Mouse (Mus musculus) activated CD4-positive, CD25-positive, alpha-beta regulatory T cell, adult 4 months (primary cell): ENCODE results near the gene Gdpgp1. TPM values are rescaled to one million over a fixed set of nuclear protein-coding genes. Genes with fewer than 3 reads are reported as not detected.

ENCODE experiments used
- ATAC-seq: one replicate; pipeline ENCODE4 v1.8.0; 2017
- polyA plus RNA-seq, 2 experiments: library from polyadenylated mRNA; unstranded; fragments of 100-300 nt; shearing (Covaris generic); gene quantifications; one replicate each; pipeline ENCODE4 v1.2.1; 2017

The Gdpgp1 gene
- polyA plus RNA-seq, 2 experiments from 2014 or later: 5.5 to 9.4 TPM

DNA sequence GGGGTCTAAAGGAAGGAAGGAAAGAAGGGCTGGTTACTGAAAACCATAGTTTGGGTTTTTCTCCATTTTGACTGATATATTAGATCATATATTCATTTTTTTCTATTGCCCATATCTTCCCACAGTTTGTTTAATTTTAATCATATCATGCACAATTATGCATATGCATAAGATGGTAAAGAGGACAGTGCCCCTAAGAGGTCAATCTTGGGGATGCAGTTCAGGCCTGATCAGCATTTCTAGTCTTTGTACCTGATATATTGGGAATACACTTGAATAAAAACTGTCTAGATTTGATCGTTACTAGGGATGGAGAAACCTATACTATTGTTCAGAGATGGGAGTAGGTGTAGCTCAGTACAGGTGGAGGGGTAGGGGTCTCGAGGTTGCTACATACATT is 48.3 kb downstream of the Gdpgp1 start:
- ATAC-seq: no peak

DNA sequence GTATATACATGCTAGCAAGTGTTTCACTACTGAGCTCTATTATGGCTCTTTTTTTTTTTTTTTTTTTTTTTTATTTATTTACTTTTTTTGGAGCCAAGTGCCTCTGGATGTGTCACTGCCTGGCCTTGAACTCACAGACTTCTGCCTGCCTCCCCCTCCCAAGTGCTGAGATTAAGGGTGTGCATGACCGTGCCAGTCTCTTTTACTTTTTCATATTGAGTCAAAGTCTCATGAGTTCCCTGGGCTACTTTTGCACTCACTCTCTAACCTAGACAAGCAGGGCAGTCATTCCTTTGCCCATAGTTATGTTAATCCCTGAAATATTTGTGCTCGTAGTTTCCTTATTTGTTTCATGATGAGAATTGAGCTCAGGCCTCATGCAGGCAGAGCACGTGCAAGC is 49.0 kb downstream of the Gdpgp1 start:
- no peak for ATAC-seq

DNA sequence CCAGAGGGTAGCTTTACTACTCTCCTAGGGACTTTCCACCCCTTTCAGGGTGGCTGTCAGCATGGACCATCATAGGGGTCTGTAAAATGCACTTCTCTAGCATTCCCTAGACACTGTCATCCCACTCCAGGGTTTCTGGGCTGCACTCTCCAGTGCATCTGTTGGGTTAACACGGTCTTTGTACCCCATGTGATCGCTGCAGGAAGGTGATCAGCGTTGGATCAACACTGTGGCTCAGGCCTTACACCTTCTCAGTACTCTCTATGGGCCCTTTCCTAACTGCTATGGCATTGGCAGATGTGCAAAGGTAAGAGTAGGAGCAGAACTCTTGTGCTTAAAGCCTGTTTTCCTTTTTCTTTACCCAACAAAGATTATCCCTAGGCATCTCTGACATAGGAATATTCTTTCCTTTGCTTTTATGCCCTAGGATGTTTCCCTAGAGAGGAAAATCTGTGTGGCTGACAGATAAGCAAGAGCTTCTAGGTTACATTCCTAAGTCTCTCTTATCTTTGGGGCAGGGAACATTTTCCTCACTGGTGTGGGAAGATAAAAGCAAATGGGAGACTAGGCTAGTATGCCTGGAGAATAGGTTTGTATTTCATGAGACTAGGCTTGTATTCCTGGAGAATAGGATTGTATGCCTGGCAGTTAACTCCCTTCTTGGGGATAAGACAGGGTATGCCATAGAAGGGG is 50.7 kb downstream of the Gdpgp1 start:
- no peak for ATAC-seq

DNA sequence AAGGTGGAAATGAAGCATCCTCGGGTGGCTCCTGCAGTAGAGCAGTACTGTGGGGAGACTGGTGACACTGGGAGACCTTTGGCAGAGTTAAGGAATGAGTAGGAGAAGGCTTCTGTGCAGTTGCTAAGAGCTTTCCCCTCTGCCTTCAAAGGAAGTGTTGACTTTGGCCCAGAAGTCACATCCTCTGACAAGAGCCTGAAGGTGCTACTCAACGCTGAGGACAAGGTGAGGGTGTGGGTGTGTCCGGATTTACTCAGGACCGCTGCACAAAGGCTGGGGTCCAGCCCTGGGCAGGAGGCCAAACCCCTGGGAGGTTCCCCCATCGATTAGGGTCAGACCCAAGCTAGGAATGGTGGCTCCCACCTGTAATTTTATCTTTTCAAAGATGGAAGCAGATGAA is 51.7 kb downstream of the Gdpgp1 start:
- ATAC-seq: no peak

DNA sequence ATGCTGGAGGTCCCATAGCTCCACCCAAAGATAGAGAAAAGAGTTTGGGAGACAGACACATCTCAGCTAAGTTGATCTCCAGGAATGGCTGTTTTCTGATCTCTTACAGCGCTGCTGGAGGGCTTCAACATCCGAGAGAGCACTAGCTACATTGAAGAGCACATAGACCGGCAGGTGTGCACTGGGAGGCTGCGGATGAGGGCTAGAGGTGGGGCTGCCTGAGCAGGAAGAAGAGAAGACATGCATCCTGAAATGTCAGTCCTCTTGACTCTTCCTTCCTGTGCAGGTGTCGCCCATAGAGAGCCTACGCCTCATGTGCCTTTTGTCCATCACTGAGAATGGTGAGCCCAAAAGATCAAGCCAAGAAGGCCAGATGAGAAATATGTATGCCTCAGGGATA is 53.1 kb downstream of the Gdpgp1 start:
- ATAC-seq: no peak

DNA sequence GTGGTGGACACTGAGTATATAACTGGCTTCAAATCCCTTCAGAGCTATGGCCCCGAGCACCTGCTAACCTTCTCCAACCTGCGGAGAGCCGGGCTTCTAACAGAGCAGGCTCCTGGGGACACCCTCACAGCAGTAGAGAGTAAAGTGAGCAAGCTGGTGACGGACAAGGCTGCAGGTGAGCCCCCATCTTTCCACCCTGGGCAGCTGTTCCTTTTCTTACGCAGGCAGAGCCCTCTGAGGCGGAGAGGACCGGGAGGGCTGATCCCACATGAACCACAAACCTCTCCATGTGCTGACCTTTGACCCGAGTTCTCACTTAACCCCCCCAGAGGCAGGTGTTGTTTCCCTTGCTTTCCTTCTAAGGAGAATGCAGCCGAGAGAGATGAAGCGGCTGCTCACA is 55.1 kb downstream of the Gdpgp1 start:
- ATAC-seq: no peak

Other genes with a start within 250 kb of the Gdpgp1 start
- gene Zfp710, start 208.1 kb upstream of the Gdpgp1 start, polyA plus RNA-seq: 1 to 10 TPM; 4.2 to 4.6 TPM
- gene Idh2, start 117.5 kb upstream of the Gdpgp1 start, polyA plus RNA-seq: 10 to 100 TPM; 24.8 to 31.7 TPM
- gene Sema4b, start 46.0 kb upstream of the Gdpgp1 start, polyA plus RNA-seq: 10 to 100 TPM; 16.5 to 26.1 TPM
- gene Cib1, start 52 bp upstream of the Gdpgp1 start, polyA plus RNA-seq: 100 to 1,000 TPM; 120 to 148 TPM
- under 1 TPM in 1 of 2 experiments, not detected in 1; 0.62 TPM for gene Ttll13, start 13.5 kb downstream of the Gdpgp1 start, polyA plus RNA-seq
- 10 to 100 TPM; 26.9 to 28.4 TPM for gene Ngrn, start 28.4 kb downstream of the Gdpgp1 start, polyA plus RNA-seq
- 10 to 100 TPM; 25.8 to 34.2 TPM for gene Vps33b, start 36.8 kb downstream of the Gdpgp1 start, polyA plus RNA-seq
- 10 to 100 TPM; 49.3 to 56.0 TPM for gene Prc1, start 61.6 kb downstream of the Gdpgp1 start, polyA plus RNA-seq
- gene Rccd1, start 91.6 kb downstream of the Gdpgp1 start, polyA plus RNA-seq: 1 to 10 TPM; 4.4 to 4.6 TPM
- gene Unc45a, start 108.1 kb downstream of the Gdpgp1 start, polyA plus RNA-seq: 10 to 100 TPM; 31.9 to 45.2 TPM
- gene Hddc3, start 110.2 kb downstream of the Gdpgp1 start, polyA plus RNA-seq: 1 to 10 TPM; 8.6 to 9.0 TPM
- gene Man2a2, start 138.5 kb downstream of the Gdpgp1 start, polyA plus RNA-seq: 10 to 100 TPM; 15.8 to 21.8 TPM
- gene Fes, start 155.1 kb downstream of the Gdpgp1 start, polyA plus RNA-seq: 1 to 10 TPM; 2.0 to 4.5 TPM
- gene Furin, start 172.6 kb downstream of the Gdpgp1 start, polyA plus RNA-seq: 10 to 100 TPM; 10.6 to 15.2 TPM